Mouse (Mus musculus) liver, embryonic 11.5 days (tissue): ENCODE measurements around the gene Inpp4b. TPM values are rescaled to one million over a fixed set of nuclear protein-coding genes. Genes with fewer than 3 reads are reported as not detected.
"Not testable (repeated sequence)": the region's sequence is repeated elsewhere in the genome, so short reads cannot be mapped to it uniquely, and the experiment has no call there.

Experiments
- ATAC-seq: fragments of 200-750 bp; cut with Nextera tagmentation; replicated peaks from 2 replicates; pipeline ENCODE4 v1.8.0; 2017; ENCODE audit warnings: moderate number of reproducible peaks, mild to moderate bottlenecking, moderate TSS enrichment, moderate library complexity; ENCODE audit not compliant: low FRiP score
- DNase-seq: peaks from one replicate; pipeline ENCODE4 v3.0.0-alpha.2; 2017; ENCODE audit warnings: low spot score
- H3K27ac ChIP-seq: fragments of 300-500 bp; sonication (generic); 2 replicates; pipeline ENCODE4 v1.5.1; 2014; ENCODE audit warnings: mild to moderate bottlenecking, low read depth, low read length, control low read depth
- H3K27me3 ChIP-seq: fragments of 300-500 bp; sonication (generic); replicated peaks from 2 replicates; pipeline ENCODE4 v1.6.1; 2014; ENCODE audit warnings: low read length, mixed read lengths; ENCODE audit not compliant: control insufficient read depth, insufficient read depth
- H3K36me3 ChIP-seq: fragments of 300-500 bp; sonication (generic); 2 replicates; pipeline ENCODE4 v1.6.1; 2014; ENCODE audit warnings: mild to moderate bottlenecking, low read length, moderate library complexity, mixed read lengths; ENCODE audit not compliant: control insufficient read depth, insufficient read depth
- H3K4me1 ChIP-seq: fragments of 300-500 bp; sonication (generic); replicated peaks from 2 replicates; pipeline ENCODE4 v1.6.1; 2014; ENCODE audit warnings: low read length, mixed read lengths; ENCODE audit not compliant: control insufficient read depth, insufficient read depth
- H3K4me2 ChIP-seq: fragments of 300-500 bp; sonication (generic); 2 replicates; pipeline ENCODE4 v1.6.1; 2014; ENCODE audit warnings: mild to moderate bottlenecking, control low read depth, moderate library complexity
- H3K4me3 ChIP-seq: fragments of 300-500 bp; sonication (generic); 2 replicates; pipeline ENCODE4 v1.5.1; 2014; ENCODE audit warnings: low read depth, low read length, control low read depth
- H3K9ac ChIP-seq: fragments of 300-500 bp; sonication (generic); 2 replicates; pipeline ENCODE4 v1.6.1; 2014; ENCODE audit warnings: low read depth, low read length, control low read depth
- H3K9me3 ChIP-seq: fragments of 300-500 bp; sonication (generic); 2 replicates; pipeline ENCODE4 v1.6.1; 2016; ENCODE audit warnings: low read length, inconsistent platforms, mixed read lengths; ENCODE audit not compliant: control insufficient read depth
- WGBS: fragments of 180-500 bp; shearing (Covaris S2); extraction: QIAGEN DNeasy Blood & Tissue Kit; methylation state at CpG from one replicate; pipeline ENCODE4 v1.1.7; 2014; 5-methylcytosine and 5-hydroxymethylcytosine counted together
- polyA plus RNA-seq: library from polyadenylated mRNA; unstranded; fragments of >200 nt; fragmentation: Nextera tagmentation; extraction: Ambion mirVana; gene quantifications from 2 replicates; pipeline ENCODE4 v1.2.1, GENCODE M21; 2014

Gene Inpp4b
- polyA plus RNA-seq, 1 experiment from 2014 or later, result 3.9 TPM

GRCm38 (mm10) chr8:82027401-82027800 lies 685.0 kb downstream of the Inpp4b start:
- H3K9ac ChIP-seq, result no peak overlapping the region
- no peak overlapping the region for H3K27ac ChIP-seq
- no peaks in the 10 kb centered on the region for H3K4me1 ChIP-seq
- no peak for ATAC-seq
- DNase-seq, result no peak
- 63% methylated on average over 3 of the region's 3 CpGs for WGBS
- no peaks in the 10 kb centered on the region for H3K36me3 ChIP-seq
- H3K4me2 ChIP-seq, result no peak overlapping the region
- H3K27me3 ChIP-seq, result no peaks in the 10 kb centered on the region
- no peak overlapping the region for H3K4me3 ChIP-seq
- no peaks in the 10 kb centered on the region for H3K9me3 ChIP-seq

- Histone ChIP-seq H3K27me3 (no peaks in the 10 kb centered on the region), H3K4me2 (no peak overlapping the region), H3K36me3 (no peaks in the 10 kb centered on the region), H3K9ac (no peak overlapping the region), H3K27ac (no peak overlapping the region), H3K9me3 (no peaks in the 10 kb centered on the region), H3K4me1 (no peaks in the 10 kb centered on the region), H3K4me3 (no peak overlapping the region)
- DNase-seq (no peak), ATAC-seq (no peak)
- WGBS, result 34% methylated on average over 1 of the region's 1 CpGs
These were observed 686.5 kb downstream of the Inpp4b start for GRCm38 (mm10) chr8:82028896-82029295.

GRCm38 (mm10) chr8:82032035-82032434 lies 689.7 kb downstream of the Inpp4b start:
- not testable (repeated sequence) for H3K27me3 ChIP-seq, H3K27ac ChIP-seq, H3K4me2 ChIP-seq, H3K9me3 ChIP-seq, DNase-seq, ATAC-seq, H3K9ac ChIP-seq, H3K4me3 ChIP-seq, H3K36me3 ChIP-seq, H3K4me1 ChIP-seq

GRCm38 (mm10) chr8:82054030-82054429 lies 711.7 kb downstream of the Inpp4b start:
- Histone ChIP-seq H3K9ac (no peak overlapping the region), H3K4me2 (no peak overlapping the region), H3K27ac (no peak overlapping the region), H3K27me3 (no peaks in the 10 kb centered on the region), H3K36me3 (no peaks in the 10 kb centered on the region), H3K9me3 (no peaks in the 10 kb centered on the region), H3K4me1 (no peaks in the 10 kb centered on the region), H3K4me3 (no peak overlapping the region)
- DNase-seq (no peak), ATAC-seq (no peak)
- 73% methylated on average over 3 of the region's 3 CpGs for WGBS

- no peak overlapping the region for H3K27ac ChIP-seq
These were observed 725.3 kb downstream of the Inpp4b start for GRCm38 (mm10) chr8:82067619-82068018.

GRCm38 (mm10) chr8:82079267-82079666 lies 736.9 kb downstream of the Inpp4b start:
- no peaks in the 10 kb centered on the region for H3K9me3 ChIP-seq
- ATAC-seq (no peak), DNase-seq (no peak)
- no peaks in the 10 kb centered on the region for H3K4me1 ChIP-seq
- H3K4me3 ChIP-seq, result no peak overlapping the region
- no peak overlapping the region for H3K4me2 ChIP-seq
- H3K36me3 ChIP-seq, result no peaks in the 10 kb centered on the region
- no peak overlapping the region for H3K9ac ChIP-seq
- no peak overlapping the region for H3K27ac ChIP-seq
- no peaks in the 10 kb centered on the region for H3K27me3 ChIP-seq

More at GRCm38 (mm10) chr8:82067619-82068018, 725.3 kb downstream of the Inpp4b start:
- WGBS, result 78% methylated on average over 3 of the region's 3 CpGs
- H3K27me3 ChIP-seq, result no peaks in the 10 kb centered on the region
- no peak overlapping the region for H3K4me3 ChIP-seq
- H3K36me3 ChIP-seq, result no peaks in the 10 kb centered on the region
- no peaks in the 10 kb centered on the region for H3K9me3 ChIP-seq
- H3K9ac ChIP-seq, result no peak overlapping the region
- ATAC-seq (no peak), DNase-seq (no peak)
- no peaks in the 10 kb centered on the region for H3K4me1 ChIP-seq
- no peak overlapping the region for H3K4me2 ChIP-seq

GRCm38 (mm10) chr8:82086631-82087030 lies 744.3 kb downstream of the Inpp4b start:
- H3K27ac ChIP-seq, H3K9me3 ChIP-seq, H3K4me1 ChIP-seq, H3K4me2 ChIP-seq, ATAC-seq, H3K27me3 ChIP-seq, DNase-seq, H3K36me3 ChIP-seq, H3K9ac ChIP-seq, H3K4me3 ChIP-seq: not testable (repeated sequence)
- WGBS, result 93% methylated on average over 7 of the region's 7 CpGs

GRCm38 (mm10) chr8:82090901-82091300 lies 748.5 kb downstream of the Inpp4b start:
- Histone ChIP-seq H3K27me3 (no peaks in the 10 kb centered on the region), H3K9me3 (no peaks in the 10 kb centered on the region), H3K9ac (no peak overlapping the region), H3K4me3 (no peak overlapping the region), H3K4me2 (no peak overlapping the region), H3K27ac (no peak overlapping the region), H3K4me1 (no peaks in the 10 kb centered on the region), H3K36me3 (no peaks in the 10 kb centered on the region)
- WGBS, result 73% methylated on average over 1 of the region's 1 CpGs
- DNase-seq (no peak), ATAC-seq (no peak)

GRCm38 (mm10) chr8:82093274-82093673 lies 750.9 kb downstream of the Inpp4b start:
- ATAC-seq (no peak), DNase-seq (no peak)
- no peaks in the 10 kb centered on the region for H3K4me1 ChIP-seq
- no peaks in the 10 kb centered on the region for H3K36me3 ChIP-seq
- H3K27me3 ChIP-seq, result no peaks in the 10 kb centered on the region
- H3K9me3 ChIP-seq, result no peaks in the 10 kb centered on the region
- H3K4me3 ChIP-seq, result no peak overlapping the region
- H3K9ac ChIP-seq, result no peak overlapping the region
- no peak overlapping the region for H3K4me2 ChIP-seq
- no peak overlapping the region for H3K27ac ChIP-seq
